Mouse (Mus musculus) cerebellum, postnatal 14 days (tissue): ENCODE measurements around the gene Ak2.

Source experiments
- DNase-seq, 2 experiments: peaks; one replicate each; pipeline ENCODE4 v3.0.0; 2021; ENCODE audit warnings: mixed read lengths in 2 of 2

Gene Ak2

GRCm38 (mm10) chr4:128991500-128992008 lies at the start of gene Ak2:
Gene Ak2, plus strand, starts transcription at chr4:128991958.
- DNase-seq, result no peak

- no peak for DNase-seq
Observed at GRCm38 (mm10) chr4:128942346-128942745, 49.4 kb upstream of the Ak2 start.

GRCm38 (mm10) chr4:128946736-128947135 lies 45.0 kb upstream of the Ak2 start:
- no peak for DNase-seq

- DNase-seq, result peak in 1 of 2 experiments; percentile 63
Observed at GRCm38 (mm10) chr4:128947326-128947933, 44.3 kb upstream of the Ak2 start.

GRCm38 (mm10) chr4:128948137-128948674 lies 43.6 kb upstream of the Ak2 start:
- DNase-seq, result peak; percentile 59 to 84

- DNase-seq, result no peak
Observed at GRCm38 (mm10) chr4:128949470-128950005, 42.2 kb upstream of the Ak2 start.

- peak; percentile 52 to 61 for DNase-seq
Observed at GRCm38 (mm10) chr4:128950461-128950860, 41.3 kb upstream of the Ak2 start.

- no peak for DNase-seq
Observed at GRCm38 (mm10) chr4:128953851-128954250, 37.9 kb upstream of the Ak2 start.

GRCm38 (mm10) chr4:128957155-128957911 lies 34.4 kb upstream of the Ak2 start:
- peak; percentile 66 to 78 for DNase-seq

GRCm38 (mm10) chr4:128958156-128958555 lies 33.6 kb upstream of the Ak2 start:
- DNase-seq, result no peak

GRCm38 (mm10) chr4:128958849-128959248 lies 32.9 kb upstream of the Ak2 start:
- DNase-seq, result no peak

GRCm38 (mm10) chr4:128959676-128960075 lies 32.1 kb upstream of the Ak2 start:
- DNase-seq, result no peak

GRCm38 (mm10) chr4:128961301-128962028 lies 30.3 kb upstream of the Ak2 start:
- no peak for DNase-seq

GRCm38 (mm10) chr4:128962029-128962925 lies 29.5 kb upstream of the Ak2 start, which contains the start of gene Azin2:
Gene Azin2, minus strand, starts transcription at chr4:128962442.
- DNase-seq, result peak; percentile 97 to 98

- DNase-seq, result no peak
Observed at GRCm38 (mm10) chr4:128962926-128963290, 28.9 kb upstream of the Ak2 start.

- no peak for DNase-seq
Observed at GRCm38 (mm10) chr4:128966751-128967150, 25.0 kb upstream of the Ak2 start.

GRCm38 (mm10) chr4:128969081-128969480 lies 22.7 kb upstream of the Ak2 start:
- DNase-seq, result no peak

- no peak for DNase-seq
Observed at GRCm38 (mm10) chr4:128969607-128970416, 21.9 kb upstream of the Ak2 start.

- DNase-seq, result no peak
Observed at GRCm38 (mm10) chr4:128970417-128970807, 21.3 kb upstream of the Ak2 start.

- DNase-seq, result peak; percentile 91 to 95
Observed at GRCm38 (mm10) chr4:128971065-128971694, 20.6 kb upstream of the Ak2 start.
